Mouse (Mus musculus) embryonic facial prominence, embryonic 13.5 days (tissue): ENCODE measurements around the gene Susd6. TPM values are rescaled to one million over a fixed set of nuclear protein-coding genes. Genes with fewer than 3 reads are reported as not detected.

Experiments
- ATAC-seq: fragments of 200-750 bp; cut with Nextera tagmentation; 2 replicates; pipeline ENCODE4 v1.8.0; 2017; ENCODE audit warnings: low read depth; ENCODE audit not compliant: insufficient number of reproducible peaks, insufficient read depth, low FRiP score, low TSS enrichment
- H3K27ac ChIP-seq: fragments of 300-500 bp; sonication (generic); 2 replicates; pipeline ENCODE4 v1.5.1; 2015; ENCODE audit warnings: moderate library complexity, mild to moderate bottlenecking, inconsistent platforms
- H3K27me3 ChIP-seq: fragments of 300-500 bp; sonication (generic); 2 replicates; pipeline ENCODE4 v1.6.1; 2015; ENCODE audit warnings: mild to moderate bottlenecking, inconsistent platforms
- H3K36me3 ChIP-seq: fragments of 300-500 bp; sonication (generic); 2 replicates; pipeline ENCODE4 v1.6.1; 2015; ENCODE audit warnings: mild to moderate bottlenecking, inconsistent platforms
- H3K4me1 ChIP-seq: fragments of 300-500 bp; sonication (generic); 2 replicates; pipeline ENCODE4 v1.6.1; 2015; ENCODE audit warnings: inconsistent platforms
- H3K4me2 ChIP-seq: fragments of 300-500 bp; sonication (generic); 2 replicates; pipeline ENCODE4 v1.6.1; 2015; ENCODE audit warnings: moderate library complexity, mild to moderate bottlenecking, inconsistent platforms
- H3K4me3 ChIP-seq: fragments of 300-500 bp; sonication (generic); 2 replicates; pipeline ENCODE4 v1.5.1; 2015; ENCODE audit warnings: mild to moderate bottlenecking, inconsistent platforms
- H3K9ac ChIP-seq: fragments of 300-500 bp; sonication (generic); 2 replicates; pipeline ENCODE4 v1.6.1; 2015; ENCODE audit warnings: mild to moderate bottlenecking, inconsistent platforms
- H3K9me3 ChIP-seq: fragments of 300-500 bp; sonication (generic); 2 replicates; pipeline ENCODE4 v1.6.1; 2016; ENCODE audit warnings: inconsistent platforms
- WGBS: fragments of 180-500 bp; shearing (Covaris S2); methylation state at CpG from one replicate; pipeline ENCODE4 v1.1.7; 2015; ENCODE audit warnings: mixed read lengths; 5-methylcytosine and 5-hydroxymethylcytosine counted together
- polyA plus RNA-seq: library from polyadenylated mRNA; unstranded; fragments of >200 nt; fragmentation: Nextera tagmentation; extraction: Ambion mirVana; gene quantifications from 2 replicates; pipeline ENCODE4 v1.2.1, GENCODE M21; 2015

Gene Susd6
- polyA plus RNA-seq, 1 experiment from 2014 or later: 16.0 TPM

DNA sequence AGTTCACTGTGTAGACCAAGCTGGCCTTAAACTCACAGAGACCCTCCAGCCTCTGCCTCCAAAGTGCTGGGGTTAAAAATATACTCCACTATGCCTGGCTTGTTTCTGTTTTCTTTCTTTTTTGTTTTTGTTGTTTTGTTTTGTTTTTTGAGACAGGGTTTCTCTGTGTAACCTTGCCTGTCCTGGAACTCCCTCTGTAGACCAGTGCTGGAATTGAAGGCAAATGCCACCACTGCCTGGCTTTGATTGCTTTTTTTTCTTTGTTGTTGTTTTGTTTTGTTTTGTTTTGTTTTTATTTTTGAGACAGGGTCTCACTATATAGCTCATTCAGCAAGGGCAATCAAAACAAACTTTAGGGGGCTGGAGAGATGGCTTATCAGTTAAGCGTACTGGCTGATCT is 11.1 kb downstream of the Susd6 start:
- H3K9me3 ChIP-seq: no peaks in the 10 kb centered on the region
- 98% methylated on average over 1 of the region's 1 CpGs for WGBS
- H3K27me3 ChIP-seq: no peaks in the 10 kb centered on the region
- H3K4me2 ChIP-seq: no peak overlapping the region
- no peak for ATAC-seq
- no peak overlapping the region for H3K27ac ChIP-seq
- H3K9ac ChIP-seq: no peak overlapping the region
- no peak overlapping the region for H3K4me3 ChIP-seq
- no peaks in the 10 kb centered on the region for H3K36me3 ChIP-seq
- peaks cover 11% of the 10 kb centered on the region; the same call in 1 of the 2 replicates for H3K4me1 ChIP-seq

- Histone ChIP-seq H3K27ac (no peak overlapping the region), H3K4me1 (peaks cover 18% of the 10 kb centered on the region)
Measured at GRCm38 (mm10) chr12:80803924-80804323, 13.6 kb downstream of the Susd6 start.

GRCm38 (mm10) chr12:80804861-80805428 is 14.6 kb downstream of the Susd6 start:
- 93% methylated on average over 6 of the region's 6 CpGs for WGBS
- no peak overlapping the region for H3K9ac ChIP-seq
- H3K36me3 ChIP-seq: no peaks in the 10 kb centered on the region
- no peak overlapping the region for H3K4me3 ChIP-seq
- no peaks in the 10 kb centered on the region for H3K9me3 ChIP-seq
- peaks cover 20% of the 10 kb centered on the region for H3K4me1 ChIP-seq
- no peak overlapping the region for H3K27ac ChIP-seq
- no peak for ATAC-seq
- no peak overlapping the region for H3K4me2 ChIP-seq
- no peaks in the 10 kb centered on the region for H3K27me3 ChIP-seq

More at GRCm38 (mm10) chr12:80803924-80804323, 13.6 kb downstream of the Susd6 start:
- Histone ChIP-seq H3K4me3 (no peak overlapping the region), H3K9ac (no peak overlapping the region), H3K9me3 (no peaks in the 10 kb centered on the region), H3K36me3 (no peaks in the 10 kb centered on the region), H3K4me2 (no peak overlapping the region), H3K27me3 (no peaks in the 10 kb centered on the region)
- no peak for ATAC-seq
- WGBS: 57% methylated on average over 3 of the region's 3 CpGs

- no peaks in the 10 kb centered on the region for H3K36me3 ChIP-seq
- 34% methylated on average over 2 of the region's 2 CpGs for WGBS
- H3K4me1 ChIP-seq: peaks cover 31% of the 10 kb centered on the region
- H3K4me2 ChIP-seq: no peak overlapping the region
- no peak overlapping the region for H3K4me3 ChIP-seq
- H3K9me3 ChIP-seq: no peaks in the 10 kb centered on the region
- ATAC-seq: no peak
- H3K27me3 ChIP-seq: no peaks in the 10 kb centered on the region
- H3K27ac ChIP-seq: no peak overlapping the region
- H3K9ac ChIP-seq: no peak overlapping the region
Measured at GRCm38 (mm10) chr12:80807451-80808085, 17.3 kb downstream of the Susd6 start.

GRCm38 (mm10) chr12:80810005-80810404 is 19.7 kb downstream of the Susd6 start:
- H3K4me2 ChIP-seq: no peak overlapping the region
- no peak for ATAC-seq
- no peak overlapping the region for H3K9ac ChIP-seq
- no peaks in the 10 kb centered on the region for H3K9me3 ChIP-seq
- H3K4me3 ChIP-seq: no peak overlapping the region
- H3K27me3 ChIP-seq: no peaks in the 10 kb centered on the region
- H3K27ac ChIP-seq: no peak overlapping the region
- peaks cover 20% of the 10 kb centered on the region for H3K4me1 ChIP-seq
- WGBS: 74% methylated on average over 2 of the region's 2 CpGs
- no peaks in the 10 kb centered on the region for H3K36me3 ChIP-seq

- no peak overlapping the region for H3K4me3 ChIP-seq
- H3K9ac ChIP-seq: no peak overlapping the region
- H3K27me3 ChIP-seq: no peaks in the 10 kb centered on the region
- H3K4me1 ChIP-seq: peaks cover 25% of the 10 kb centered on the region
- H3K36me3 ChIP-seq: no peaks in the 10 kb centered on the region
- no peak overlapping the region for H3K4me2 ChIP-seq
- no peaks in the 10 kb centered on the region for H3K9me3 ChIP-seq
- WGBS: 36% methylated on average over 6 of the region's 6 CpGs
- no peak overlapping the region; the same call in 1 of the 2 replicates for H3K27ac ChIP-seq
- no peak for ATAC-seq
Measured at GRCm38 (mm10) chr12:80811646-80812509, 21.6 kb downstream of the Susd6 start.

- WGBS: 63% methylated on average over 1 of the region's 1 CpGs
- Histone ChIP-seq H3K4me3 (no peak overlapping the region), H3K4me2 (no peak overlapping the region), H3K27me3 (no peaks in the 10 kb centered on the region), H3K4me1 (peaks cover 24% of the 10 kb centered on the region), H3K27ac (no peak overlapping the region), H3K9ac (no peak overlapping the region), H3K36me3 (no peaks in the 10 kb centered on the region), H3K9me3 (no peaks in the 10 kb centered on the region)
- no peak for ATAC-seq
Measured at GRCm38 (mm10) chr12:80812510-80812820, 22.2 kb downstream of the Susd6 start.

GRCm38 (mm10) chr12:80813456-80813855 is 23.1 kb downstream of the Susd6 start:
- no peak for ATAC-seq

DNA sequence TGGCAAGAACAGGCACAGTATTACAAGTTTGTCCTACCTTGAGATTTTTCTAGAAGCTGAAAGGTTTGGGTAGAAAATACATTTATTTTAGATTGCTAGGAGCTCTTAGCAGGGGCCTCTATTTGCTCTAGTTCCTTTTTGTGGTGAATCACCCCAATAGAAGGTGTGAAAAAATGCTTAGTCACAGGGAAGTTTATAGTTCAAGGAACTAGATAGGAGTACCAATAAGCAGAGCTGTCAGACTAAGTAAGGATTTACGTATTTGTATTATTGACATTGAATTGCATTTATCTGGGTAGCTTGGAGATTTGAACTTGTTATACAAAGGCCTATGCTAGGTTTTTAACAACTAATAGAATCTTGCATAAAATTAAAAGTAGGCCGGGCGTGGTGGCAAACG is 23.6 kb downstream of the Susd6 start:
- peaks cover 19% of the 10 kb centered on the region for H3K4me1 ChIP-seq
- H3K27me3 ChIP-seq: no peaks in the 10 kb centered on the region
- no peak overlapping the region for H3K27ac ChIP-seq
- no peak overlapping the region for H3K9ac ChIP-seq
- ATAC-seq: no peak
- H3K36me3 ChIP-seq: no peaks in the 10 kb centered on the region
- 95% methylated on average over 4 of the region's 4 CpGs for WGBS
- no peak overlapping the region for H3K4me2 ChIP-seq
- H3K4me3 ChIP-seq: no peak overlapping the region
- no peaks in the 10 kb centered on the region for H3K9me3 ChIP-seq

More at GRCm38 (mm10) chr12:80813456-80813855, 23.1 kb downstream of the Susd6 start:
- 90% methylated on average over 2 of the region's 2 CpGs for WGBS
- Histone ChIP-seq H3K4me1 (peaks cover 20% of the 10 kb centered on the region), H3K27me3 (no peaks in the 10 kb centered on the region), H3K9me3 (no peaks in the 10 kb centered on the region), H3K9ac (no peak overlapping the region), H3K4me2 (no peak overlapping the region), H3K36me3 (no peaks in the 10 kb centered on the region), H3K27ac (no peak overlapping the region), H3K4me3 (no peak overlapping the region)

DNA sequence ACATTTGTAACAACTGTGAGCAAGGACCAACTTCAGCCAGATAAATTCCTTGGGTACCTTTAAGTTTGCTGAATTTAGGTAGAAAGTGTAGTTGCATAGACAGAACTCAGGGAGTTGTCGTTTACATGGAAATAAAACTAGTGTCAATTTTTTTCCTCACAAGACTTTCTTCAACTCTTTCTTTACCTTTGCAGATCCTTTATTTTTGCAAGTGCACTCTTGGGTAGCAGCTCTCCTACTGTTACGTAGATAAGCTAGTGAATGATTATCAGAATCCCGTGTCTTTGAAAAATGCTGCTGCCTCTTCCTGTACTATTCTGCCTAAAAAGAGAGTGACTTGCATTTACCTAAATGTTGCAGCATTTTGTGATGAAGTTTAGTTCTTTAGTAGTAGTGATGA is 24.2 kb downstream of the Susd6 start:
- H3K27ac ChIP-seq: no peak overlapping the region
- 79% methylated on average over 3 of the region's 3 CpGs for WGBS
- H3K9ac ChIP-seq: no peak overlapping the region
- no peak for ATAC-seq
- no peak overlapping the region for H3K4me2 ChIP-seq
- H3K27me3 ChIP-seq: no peaks in the 10 kb centered on the region
- peaks cover 16% of the 10 kb centered on the region for H3K4me1 ChIP-seq
- H3K36me3 ChIP-seq: no peaks in the 10 kb centered on the region
- H3K4me3 ChIP-seq: no peak overlapping the region
- H3K9me3 ChIP-seq: no peaks in the 10 kb centered on the region

DNA sequence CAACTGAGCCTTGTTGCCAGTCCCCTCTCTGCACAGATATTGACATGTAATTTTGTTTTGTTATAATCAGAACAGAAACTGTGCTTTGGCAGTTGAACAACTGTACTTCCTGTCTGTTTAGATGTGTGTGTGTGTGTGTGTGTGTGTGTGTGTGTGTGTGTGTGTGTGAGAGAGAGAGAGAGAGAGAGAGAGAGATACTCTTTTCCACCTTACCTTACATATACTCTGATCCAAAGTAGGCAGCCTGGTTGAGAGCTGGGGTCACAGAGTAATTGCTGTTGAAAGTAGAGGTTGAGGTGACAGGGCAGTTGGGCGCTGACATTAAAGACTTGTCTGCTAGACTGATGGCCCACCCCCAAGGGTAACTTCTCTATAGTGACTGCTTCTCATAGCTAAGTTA is 25.0 kb downstream of the Susd6 start:
- no peaks in the 10 kb centered on the region for H3K9me3 ChIP-seq
- H3K27ac ChIP-seq: no peak overlapping the region
- H3K4me2 ChIP-seq: no peak overlapping the region
- WGBS: 25% methylated on average over 1 of the region's 1 CpGs
- no peak for ATAC-seq
- no peaks in the 10 kb centered on the region for H3K27me3 ChIP-seq
- H3K9ac ChIP-seq: no peak overlapping the region
- no peak overlapping the region for H3K4me3 ChIP-seq
- H3K36me3 ChIP-seq: no peaks in the 10 kb centered on the region
- H3K4me1 ChIP-seq: peaks cover 16% of the 10 kb centered on the region

DNA sequence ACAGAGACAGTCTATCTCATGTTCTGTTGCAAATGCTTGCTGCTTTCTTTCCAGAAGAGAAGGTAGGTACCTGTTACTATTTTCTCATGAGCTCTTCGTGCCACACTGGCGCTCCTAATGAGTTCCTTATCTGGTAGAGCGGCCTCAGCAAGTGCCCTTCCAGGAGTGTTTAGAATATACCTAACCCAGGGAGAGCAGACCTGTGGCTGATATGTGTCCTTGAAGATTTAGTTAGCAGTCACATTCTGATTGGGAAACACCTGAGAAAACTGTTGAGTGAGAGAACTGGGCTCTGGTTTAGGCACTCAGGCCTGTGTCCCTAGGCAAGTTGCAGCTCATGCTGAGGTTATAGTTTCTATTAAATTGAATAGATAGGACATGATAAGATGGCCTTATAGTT is 25.6 kb downstream of the Susd6 start:
- no peak overlapping the region for H3K27ac ChIP-seq
- no peak for ATAC-seq
- peaks cover 16% of the 10 kb centered on the region for H3K4me1 ChIP-seq
- no peaks in the 10 kb centered on the region for H3K9me3 ChIP-seq
- H3K4me2 ChIP-seq: no peak overlapping the region
- WGBS: 74% methylated on average over 3 of the region's 3 CpGs
- H3K4me3 ChIP-seq: no peak overlapping the region
- H3K9ac ChIP-seq: no peak overlapping the region
- H3K27me3 ChIP-seq: no peaks in the 10 kb centered on the region
- no peaks in the 10 kb centered on the region for H3K36me3 ChIP-seq
